Mouse (Mus musculus) embryonic facial prominence, embryonic 11.5 days (tissue): ENCODE data around the gene Gm29644. TPM values are rescaled to one million over a fixed set of nuclear protein-coding genes. Genes with fewer than 3 reads are reported as not detected.
"Not testable (repeated sequence)": the region's sequence is repeated elsewhere in the genome, so short reads cannot be mapped to it uniquely, and the experiment has no call there.

Source experiments
- ATAC-seq: fragments of 200-750 bp; cut with Nextera tagmentation; replicated peaks from 2 replicates; pipeline ENCODE4 v1.8.0; 2017; ENCODE audit warnings: low read depth; ENCODE audit not compliant: insufficient number of reproducible peaks, low FRiP score, low TSS enrichment
- DNase-seq: peaks from one replicate; pipeline ENCODE4 v3.0.0-alpha.2; 2015; ENCODE audit warnings: low spot score
- H3K27ac ChIP-seq: fragments of 300-500 bp; sonication (generic); replicated peaks from 2 replicates; pipeline ENCODE4 v1.5.1; 2014; ENCODE audit warnings: mild to moderate bottlenecking, low read depth, low read length, control low read depth
- H3K27me3 ChIP-seq: fragments of 300-500 bp; sonication (generic); 2 replicates; pipeline ENCODE4 v1.6.1; 2014; ENCODE audit warnings: mild to moderate bottlenecking, low read length, moderate library complexity, mixed read lengths; ENCODE audit not compliant: control insufficient read depth, insufficient read depth
- H3K36me3 ChIP-seq: fragments of 300-500 bp; sonication (generic); replicated peaks from 2 replicates; pipeline ENCODE4 v1.6.1; 2014; ENCODE audit warnings: low read depth, mild to moderate bottlenecking, low read length, moderate library complexity, mixed read lengths; ENCODE audit not compliant: control insufficient read depth, insufficient read depth
- H3K4me1 ChIP-seq: fragments of 300-500 bp; sonication (generic); 2 replicates; pipeline ENCODE4 v1.6.1; 2014; ENCODE audit warnings: low read length, mixed read lengths; ENCODE audit not compliant: control insufficient read depth, insufficient read depth
- H3K4me2 ChIP-seq: fragments of 300-500 bp; sonication (generic); 2 replicates; pipeline ENCODE4 v1.6.1; 2014; ENCODE audit warnings: low read depth, mild to moderate bottlenecking, control low read depth, low read length, moderate library complexity
- H3K4me3 ChIP-seq: fragments of 300-500 bp; sonication (generic); 2 replicates; pipeline ENCODE4 v1.5.1; 2014; ENCODE audit warnings: low read depth, low read length, control low read depth
- H3K9ac ChIP-seq: fragments of 300-500 bp; sonication (generic); replicated peaks from 2 replicates; pipeline ENCODE4 v1.6.1; 2014; ENCODE audit warnings: mild to moderate bottlenecking, control low read depth, low read length
- H3K9me3 ChIP-seq: fragments of 300-500 bp; sonication (generic); replicated peaks from 2 replicates; pipeline ENCODE4 v1.6.1; 2016; ENCODE audit warnings: mild to moderate bottlenecking, low read length, inconsistent platforms, mixed read lengths; ENCODE audit not compliant: control insufficient read depth
- WGBS: fragments of 180-500 bp; shearing (Covaris S2); extraction: QIAGEN DNeasy Blood & Tissue Kit; methylation state at CpG from one replicate; pipeline ENCODE4 v1.1.7; 2014; 5-methylcytosine and 5-hydroxymethylcytosine counted together
- polyA plus RNA-seq: library from polyadenylated mRNA; unstranded; fragments of >200 nt; fragmentation: Nextera tagmentation; extraction: Ambion mirVana; gene quantifications from 2 replicates; pipeline ENCODE4 v1.2.1, GENCODE M21; 2014

Gm29644 gene
- not detected in 2 replicates for polyA plus RNA-seq

GRCm38 (mm10) chrY:70303187-70303586, at the start of gene Gm29644, which contains the start of gene Gm29423:
TSS of gene Gm29644 (minus strand) at chrY:70303343.
TSS of gene Gm29423 (minus strand) at chrY:70303287.
- not testable (repeated sequence) for ATAC-seq, H3K4me3 ChIP-seq, H3K27ac ChIP-seq, H3K27me3 ChIP-seq, H3K4me2 ChIP-seq, DNase-seq, H3K9me3 ChIP-seq, H3K36me3 ChIP-seq, H3K4me1 ChIP-seq, H3K9ac ChIP-seq
- no CpG with 5 or more reads among the region's 2 CpGs for WGBS

GRCm38 (mm10) chrY:70273542-70273941, 29.6 kb downstream of the Gm29644 start, which contains the start of gene Gm21118:
TSS of gene Gm21118 (minus strand) at chrY:70273642.
- not testable (repeated sequence) for H3K36me3 ChIP-seq, H3K9me3 ChIP-seq, DNase-seq, H3K27ac ChIP-seq, H3K4me2 ChIP-seq, H3K27me3 ChIP-seq, H3K4me1 ChIP-seq, ATAC-seq, H3K4me3 ChIP-seq, H3K9ac ChIP-seq
- WGBS: no CpG with 5 or more reads among the region's 4 CpGs

Other genes with a start within 250 kb of the Gm29644 start
- not detected in 2 replicates for gene Gm21118, start 29.7 kb downstream of the Gm29644 start, polyA plus RNA-seq
- not detected in 2 replicates for gene Gm29423, start 56 bp downstream of the Gm29644 start, polyA plus RNA-seq
- gene Gm20888, start 138.5 kb upstream of the Gm29644 start, polyA plus RNA-seq: not detected in 2 replicates